Mouse (Mus musculus) forebrain, embryonic 12.5 days (tissue): ENCODE measurements around the gene Sec11a. TPM values are rescaled to one million over a fixed set of nuclear protein-coding genes. Genes with fewer than 3 reads are reported as not detected.
"Not testable (repeated sequence)": the region's sequence is repeated elsewhere in the genome, so short reads cannot be mapped to it uniquely, and the experiment has no call there.

Experiments
- ATAC-seq: fragments of 200-750 bp; cut with Nextera tagmentation; 2 replicates; pipeline ENCODE4 v1.8.0; 2017; ENCODE audit warnings: moderate TSS enrichment; ENCODE audit not compliant: low FRiP score
- H3K27ac ChIP-seq: fragments of 300-500 bp; sonication (generic); 2 replicates; pipeline ENCODE4 v1.5.1; 2016; ENCODE audit warnings: mild to moderate bottlenecking
- H3K27me3 ChIP-seq: fragments of 300-500 bp; sonication (generic); 2 replicates; pipeline ENCODE4 v1.6.1; 2016; ENCODE audit warnings: mild to moderate bottlenecking
- H3K36me3 ChIP-seq: fragments of 300-500 bp; sonication (generic); replicated peaks from 2 replicates; pipeline ENCODE4 v1.6.1; 2016; ENCODE audit warnings: mild to moderate bottlenecking
- H3K4me1 ChIP-seq: fragments of 300-500 bp; sonication (generic); 2 replicates; pipeline ENCODE4 v1.6.1; 2016
- H3K4me2 ChIP-seq: fragments of 300-500 bp; sonication (generic); 2 replicates; pipeline ENCODE4 v1.6.1; 2016; ENCODE audit warnings: mild to moderate bottlenecking, moderate library complexity
- H3K4me3 ChIP-seq: fragments of 300-500 bp; sonication (generic); replicated peaks from 2 replicates; pipeline ENCODE4 v1.5.1; 2016; ENCODE audit warnings: mild to moderate bottlenecking
- H3K9ac ChIP-seq: fragments of 300-500 bp; sonication (generic); 2 replicates; pipeline ENCODE4 v1.6.1; 2016; ENCODE audit warnings: mild to moderate bottlenecking
- H3K9me3 ChIP-seq: fragments of 300-500 bp; sonication (generic); 2 replicates; pipeline ENCODE4 v1.6.1; 2016
- WGBS: fragments of 180-500 bp; shearing (Covaris S2); methylation state at CpG from one replicate; pipeline ENCODE4 v1.1.7; 2016; 5-methylcytosine and 5-hydroxymethylcytosine counted together
- polyA plus RNA-seq: library from polyadenylated mRNA; unstranded; fragments of >200 nt; fragmentation: Nextera tagmentation; extraction: Ambion mirVana; gene quantifications from 2 replicates; pipeline ENCODE4 v1.2.1, GENCODE M21; 2016

Gene Sec11a
- polyA plus RNA-seq, 1 experiment from 2014 or later, result 169 TPM

DNA sequence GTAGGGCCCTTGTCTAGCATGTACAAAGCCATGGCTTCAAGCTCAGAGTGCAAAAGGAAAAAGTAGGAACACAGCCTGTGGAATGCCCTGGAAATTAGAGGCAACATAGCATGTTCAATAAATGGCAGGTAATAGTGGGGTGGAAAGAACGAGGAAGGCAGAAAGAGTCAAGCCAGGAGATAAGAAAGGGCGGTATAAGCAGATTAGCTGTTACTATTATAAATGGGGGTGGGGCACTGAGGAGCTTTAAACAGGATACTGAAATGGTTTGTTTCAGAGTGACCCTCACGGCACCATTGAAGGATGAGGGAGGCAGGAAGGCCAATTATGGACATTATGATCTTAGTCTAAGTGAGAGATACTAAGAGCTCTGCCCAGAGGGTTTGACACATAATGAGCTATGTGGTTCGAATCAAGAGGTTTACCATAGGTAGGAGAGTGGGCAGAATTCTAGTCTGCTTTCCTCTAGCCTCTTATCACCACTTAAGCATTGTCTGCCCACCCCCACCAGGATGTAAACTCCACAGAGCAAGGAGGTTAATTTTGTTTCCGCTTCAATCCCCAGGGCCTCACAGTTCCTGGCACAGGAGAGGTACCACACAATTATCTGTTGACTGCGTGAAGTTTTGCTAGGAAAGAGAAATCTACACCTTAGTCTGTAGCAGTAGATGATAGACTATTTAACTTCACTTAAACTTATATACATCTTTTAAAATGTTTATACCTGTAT lies 39.0 kb upstream of the Sec11a start:
- no peak overlapping the region for H3K9ac ChIP-seq
- no peak overlapping the region for H3K4me3 ChIP-seq
- ATAC-seq, result no peak
- H3K27me3 ChIP-seq, result no peaks in the 10 kb centered on the region
- no peak overlapping the region for H3K4me2 ChIP-seq
- H3K27ac ChIP-seq, result no peak overlapping the region
- H3K9me3 ChIP-seq, result no peaks in the 10 kb centered on the region
- H3K4me1 ChIP-seq, result peaks cover 6% of the 10 kb centered on the region
- H3K36me3 ChIP-seq, result no peaks in the 10 kb centered on the region
- WGBS, result 58% methylated on average over 6 of the region's 6 CpGs

DNA sequence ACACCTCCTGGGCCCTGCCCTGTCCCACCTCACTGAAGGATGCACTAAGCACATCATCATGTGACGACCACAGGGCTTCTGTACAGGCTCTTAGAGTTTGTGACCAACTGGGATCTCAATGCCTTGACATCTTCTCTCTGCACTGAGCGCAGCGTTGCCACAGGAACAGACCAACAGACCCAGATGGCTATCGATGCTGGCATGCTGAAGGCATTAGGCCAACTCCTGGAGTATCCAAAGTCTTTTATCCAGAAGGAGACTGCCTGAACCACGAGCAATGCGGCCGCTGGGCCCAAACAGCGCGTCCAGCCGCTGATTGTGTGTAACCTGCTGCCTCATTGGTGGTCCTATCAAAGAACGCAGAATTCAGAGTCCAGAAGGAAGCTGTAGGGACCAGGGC lies 33.0 kb upstream of the Sec11a start:
- 92% methylated on average over 11 of the region's 11 CpGs for WGBS

DNA sequence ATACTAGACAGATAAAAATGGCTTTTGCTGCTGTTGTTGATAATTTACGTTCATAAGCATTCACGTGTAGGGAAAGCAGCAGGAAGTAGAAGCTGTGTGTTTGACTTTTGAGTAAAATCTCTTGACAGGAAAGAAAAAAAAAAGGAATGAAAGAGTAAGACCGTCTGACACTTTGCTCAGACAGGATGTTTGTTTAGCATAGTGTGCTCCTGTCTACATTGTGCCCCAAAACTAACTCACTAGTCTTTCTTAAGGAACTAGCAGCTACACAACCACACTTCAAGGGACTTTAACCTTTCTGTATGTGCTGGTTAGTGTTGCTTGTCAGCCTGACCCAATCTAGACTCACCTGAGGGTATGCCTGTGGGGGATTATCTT lies 26.0 kb upstream of the Sec11a start:
- not testable (repeated sequence) for ATAC-seq, H3K4me2 ChIP-seq, H3K36me3 ChIP-seq, H3K4me3 ChIP-seq, H3K9me3 ChIP-seq, H3K9ac ChIP-seq, H3K27me3 ChIP-seq, H3K4me1 ChIP-seq, H3K27ac ChIP-seq
- WGBS, result 81% methylated on average over 3 of the region's 3 CpGs

More for the DNA sequence above, 33.0 kb upstream of the Sec11a start:
- H3K4me1 ChIP-seq, result no peaks in the 10 kb centered on the region
- H3K9me3 ChIP-seq, result no peaks in the 10 kb centered on the region
- no peak overlapping the region for H3K27ac ChIP-seq
- no peak overlapping the region for H3K4me2 ChIP-seq
- no peak overlapping the region for H3K4me3 ChIP-seq
- no peak for ATAC-seq
- H3K36me3 ChIP-seq, result no peaks in the 10 kb centered on the region
- no peaks in the 10 kb centered on the region for H3K27me3 ChIP-seq
- H3K9ac ChIP-seq, result no peak overlapping the region

DNA sequence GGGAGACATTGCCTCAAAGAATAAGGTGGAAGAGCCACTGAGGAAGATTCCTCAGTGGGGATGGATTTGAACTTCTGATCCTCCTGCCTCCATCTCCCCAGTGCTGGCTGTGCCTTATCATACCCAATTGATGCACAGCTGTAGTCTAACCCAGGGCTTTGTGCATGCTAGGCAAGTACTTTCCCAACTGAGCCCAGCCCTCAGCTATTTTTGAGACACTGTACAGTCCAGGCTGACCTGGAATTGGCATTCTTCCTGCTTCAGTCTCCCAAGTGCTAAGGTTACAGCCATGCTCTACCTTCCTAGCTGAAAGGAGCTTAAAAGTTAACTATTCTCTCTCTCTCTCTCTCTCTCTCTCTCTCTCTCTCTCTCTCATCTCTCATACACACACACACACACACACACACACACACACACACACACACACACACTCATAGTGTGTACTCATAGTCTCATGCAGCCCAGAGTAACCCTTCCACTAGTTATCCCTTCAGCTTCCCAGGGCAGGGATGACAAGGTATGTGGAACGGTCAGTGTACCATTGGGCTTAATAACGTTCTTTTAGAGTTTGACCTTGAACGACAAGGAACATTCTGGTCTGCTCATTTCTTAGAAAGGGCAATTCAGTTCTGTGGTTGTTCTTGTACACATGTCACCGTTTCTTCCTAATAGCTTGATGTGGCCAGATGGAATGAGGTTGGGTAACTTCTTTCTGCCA lies 25.5 kb upstream of the Sec11a start:
- H3K9ac ChIP-seq, H3K9me3 ChIP-seq, H3K4me3 ChIP-seq, H3K4me2 ChIP-seq, H3K36me3 ChIP-seq, H3K27me3 ChIP-seq, H3K4me1 ChIP-seq, ATAC-seq, H3K27ac ChIP-seq: not testable (repeated sequence)
- 88% methylated on average over 4 of the region's 4 CpGs for WGBS

DNA sequence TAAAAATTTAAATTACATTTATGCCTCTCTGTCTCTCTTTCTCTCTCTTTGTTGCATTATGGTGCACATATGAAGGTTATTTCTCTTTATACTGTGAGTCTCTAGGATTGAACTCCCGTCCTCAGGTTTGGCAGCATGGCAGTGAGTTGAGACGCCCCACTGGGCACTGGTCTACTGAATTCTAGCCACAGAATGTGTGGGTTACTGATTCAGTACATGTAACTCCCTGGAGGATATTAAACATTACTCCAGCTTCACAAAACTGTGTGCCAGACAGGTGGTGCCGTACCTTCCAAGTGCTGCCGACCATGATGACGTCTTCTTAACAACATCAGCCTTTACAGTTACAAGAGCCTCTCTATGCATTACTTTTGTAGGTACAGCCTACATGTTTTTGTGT lies 24.5 kb upstream of the Sec11a start:
- no peak overlapping the region for H3K9ac ChIP-seq
- no peak overlapping the region for H3K4me3 ChIP-seq
- 93% methylated on average over 5 of the region's 5 CpGs for WGBS
- no peaks in the 10 kb centered on the region for H3K9me3 ChIP-seq
- no peak for ATAC-seq
- H3K27ac ChIP-seq, result no peak overlapping the region
- H3K36me3 ChIP-seq, result no peaks in the 10 kb centered on the region
- H3K27me3 ChIP-seq, result no peaks in the 10 kb centered on the region
- no peak overlapping the region for H3K4me2 ChIP-seq
- no peaks in the 10 kb centered on the region for H3K4me1 ChIP-seq

DNA sequence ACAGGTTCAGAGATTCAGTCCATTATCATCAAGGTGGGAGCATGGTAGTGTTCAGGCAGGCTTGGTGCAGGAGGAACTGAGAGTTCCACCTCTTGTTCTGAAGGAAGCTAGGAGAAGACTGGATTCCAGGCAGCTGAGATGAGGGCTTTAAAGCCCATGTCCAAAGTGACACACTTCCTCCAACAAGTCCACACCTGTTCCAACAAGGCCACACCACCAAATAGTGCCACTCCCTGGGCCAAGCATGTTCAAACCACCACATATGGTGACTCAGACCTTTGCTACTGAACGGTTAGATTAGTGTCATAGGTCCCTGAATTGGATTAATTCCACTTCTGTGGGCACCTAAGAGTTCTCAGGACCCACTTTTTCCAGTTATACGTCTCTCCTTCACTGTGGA lies 23.8 kb upstream of the Sec11a start:
- no peaks in the 10 kb centered on the region for H3K9me3 ChIP-seq
- ATAC-seq, result no peak

DNA sequence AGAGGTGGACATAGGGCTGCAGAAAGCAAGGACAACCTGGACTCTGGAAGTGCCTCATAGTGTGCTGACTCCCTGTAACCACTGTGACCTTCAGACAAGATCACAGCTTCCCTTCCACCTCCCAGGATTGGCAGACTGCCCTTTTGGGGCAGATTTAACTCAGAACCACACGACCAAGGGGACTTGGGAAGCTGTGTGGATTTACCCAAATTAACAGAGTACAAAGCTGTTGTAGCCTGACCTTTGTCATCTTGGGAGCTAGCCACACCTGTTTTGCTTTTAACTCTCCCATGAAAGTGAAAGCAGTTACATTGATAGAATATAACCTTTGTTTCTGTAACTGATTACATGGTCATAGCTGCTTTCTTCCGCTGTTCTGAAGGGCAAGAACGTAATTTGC lies 23.3 kb upstream of the Sec11a start:
- H3K27ac ChIP-seq, result no peak overlapping the region

More for the DNA sequence above, 23.8 kb upstream of the Sec11a start:
- Histone ChIP-seq H3K27me3 (no peaks in the 10 kb centered on the region), H3K4me1 (no peaks in the 10 kb centered on the region), H3K27ac (no peak overlapping the region), H3K36me3 (no peaks in the 10 kb centered on the region), H3K9ac (no peak overlapping the region), H3K4me3 (no peak overlapping the region), H3K4me2 (no peak overlapping the region)
- WGBS, result 70% methylated on average over 2 of the region's 2 CpGs

DNA sequence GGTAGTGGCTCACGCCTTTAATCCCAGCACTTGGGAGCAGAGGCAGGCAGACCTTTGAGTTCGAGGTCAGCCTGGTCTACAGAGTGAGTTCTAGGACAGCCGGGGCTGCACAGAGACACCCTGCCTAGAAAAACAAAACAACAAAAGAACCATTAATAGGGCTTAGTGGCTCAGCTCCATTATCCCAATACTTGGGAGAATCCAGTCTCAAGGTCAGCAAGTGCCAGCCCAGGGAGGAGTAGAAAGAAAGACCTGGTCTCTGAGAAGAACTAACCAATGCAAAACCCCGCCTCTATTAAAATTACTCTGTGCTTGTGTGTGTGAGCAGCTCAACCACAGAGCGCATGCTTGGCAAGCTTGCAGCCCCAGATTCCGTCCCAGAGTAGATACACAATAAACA lies 15.2 kb upstream of the Sec11a start:
- Histone ChIP-seq H3K4me3 (no peak overlapping the region), H3K9me3 (no peaks in the 10 kb centered on the region), H3K27me3 (no peaks in the 10 kb centered on the region), H3K9ac (no peak overlapping the region), H3K4me1 (no peaks in the 10 kb centered on the region), H3K36me3 (no peaks in the 10 kb centered on the region), H3K4me2 (no peak overlapping the region), H3K27ac (no peak overlapping the region)
- ATAC-seq, result no peak
- 39% methylated on average over 6 of the region's 6 CpGs for WGBS

More for the DNA sequence above, 23.3 kb upstream of the Sec11a start:
- no peak overlapping the region for H3K4me3 ChIP-seq
- no peak overlapping the region for H3K4me2 ChIP-seq
- ATAC-seq, result no peak
- 78% methylated on average over 3 of the region's 3 CpGs for WGBS
- H3K27me3 ChIP-seq, result no peaks in the 10 kb centered on the region
- H3K4me1 ChIP-seq, result no peaks in the 10 kb centered on the region
- H3K9ac ChIP-seq, result no peak overlapping the region
- H3K36me3 ChIP-seq, result no peaks in the 10 kb centered on the region
- H3K9me3 ChIP-seq, result no peaks in the 10 kb centered on the region

DNA sequence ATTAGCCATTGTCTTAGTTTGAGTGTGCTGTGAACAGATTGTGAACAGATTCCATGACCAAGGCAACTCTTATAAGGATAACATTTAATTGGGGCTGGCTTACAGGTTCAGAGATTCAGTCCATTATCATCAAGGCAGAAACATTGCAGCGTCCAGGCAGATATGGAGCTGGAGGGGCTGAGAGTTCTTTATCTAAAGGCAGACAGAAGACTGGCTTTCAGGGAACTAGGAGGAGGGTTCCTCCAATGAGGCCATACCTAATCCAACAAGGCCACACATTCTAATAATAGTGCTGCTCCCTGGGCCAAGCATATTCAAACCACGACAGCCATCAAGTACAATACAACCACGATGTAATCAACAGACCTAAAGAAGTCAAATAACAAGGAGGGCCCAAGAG lies 11.4 kb upstream of the Sec11a start:
- ATAC-seq, result no peak
- Histone ChIP-seq H3K4me1 (no peaks in the 10 kb centered on the region), H3K27me3 (no peaks in the 10 kb centered on the region), H3K4me3 (no peak overlapping the region), H3K4me2 (no peak overlapping the region), H3K9me3 (no peaks in the 10 kb centered on the region), H3K9ac (no peak overlapping the region), H3K27ac (no peak overlapping the region), H3K36me3 (no peaks in the 10 kb centered on the region)
- 77% methylated on average over 3 of the region's 3 CpGs for WGBS

DNA sequence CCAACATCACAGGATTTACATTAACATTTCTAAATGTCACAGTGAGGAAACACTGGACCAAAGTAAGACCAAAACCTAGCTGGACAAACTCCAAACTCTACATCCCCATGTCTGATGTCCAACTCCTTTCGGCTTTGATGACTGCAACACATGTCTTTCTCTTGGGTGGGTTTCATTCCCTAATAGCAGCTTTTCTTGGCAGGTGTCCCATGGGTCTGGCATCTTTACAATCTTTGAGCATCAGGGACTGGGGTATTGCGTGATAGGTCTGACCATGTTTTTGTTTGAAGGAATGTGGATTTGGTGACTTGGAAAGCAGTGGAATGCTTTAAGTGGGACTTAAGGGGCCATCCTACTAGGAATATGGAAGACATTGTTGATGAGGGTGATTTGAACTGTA lies 9.3 kb upstream of the Sec11a start:
- ATAC-seq, result no peak
- H3K4me3 ChIP-seq, result no peak overlapping the region
- no peaks in the 10 kb centered on the region for H3K27me3 ChIP-seq
- H3K4me1 ChIP-seq, result no peaks in the 10 kb centered on the region
- no peaks in the 10 kb centered on the region for H3K36me3 ChIP-seq
- WGBS, result 80% methylated on average over 2 of the region's 2 CpGs
- no peak overlapping the region for H3K9ac ChIP-seq
- no peak overlapping the region for H3K4me2 ChIP-seq
- no peaks in the 10 kb centered on the region for H3K9me3 ChIP-seq
- no peak overlapping the region for H3K27ac ChIP-seq

DNA sequence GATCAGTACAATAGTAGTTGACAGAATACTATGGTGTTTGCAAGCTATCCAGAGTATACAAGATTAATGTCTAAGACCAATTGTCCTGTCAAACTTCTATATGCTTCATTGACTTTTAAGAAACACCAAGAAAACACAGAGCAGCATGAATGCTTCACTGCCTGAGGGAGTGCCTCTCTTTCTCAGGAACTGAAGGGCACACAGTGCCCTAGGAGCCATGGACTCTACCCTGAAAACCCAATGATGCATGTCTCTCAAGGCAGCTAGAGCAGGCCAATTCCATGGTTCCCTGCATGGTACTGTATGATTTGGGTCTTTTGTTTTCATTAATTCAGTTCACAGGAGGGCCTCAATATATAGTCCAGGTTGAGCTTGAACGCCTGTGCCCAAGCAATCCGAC lies 6.7 kb upstream of the Sec11a start:
- no peak for ATAC-seq
- Histone ChIP-seq H3K36me3 (no peaks in the 10 kb centered on the region), H3K9ac (no peak overlapping the region), H3K4me2 (no peak overlapping the region), H3K27me3 (no peaks in the 10 kb centered on the region), H3K4me1 (no peaks in the 10 kb centered on the region), H3K4me3 (no peak overlapping the region), H3K9me3 (no peaks in the 10 kb centered on the region), H3K27ac (no peak overlapping the region)
- WGBS, result 81% methylated on average over 2 of the region's 2 CpGs

DNA sequence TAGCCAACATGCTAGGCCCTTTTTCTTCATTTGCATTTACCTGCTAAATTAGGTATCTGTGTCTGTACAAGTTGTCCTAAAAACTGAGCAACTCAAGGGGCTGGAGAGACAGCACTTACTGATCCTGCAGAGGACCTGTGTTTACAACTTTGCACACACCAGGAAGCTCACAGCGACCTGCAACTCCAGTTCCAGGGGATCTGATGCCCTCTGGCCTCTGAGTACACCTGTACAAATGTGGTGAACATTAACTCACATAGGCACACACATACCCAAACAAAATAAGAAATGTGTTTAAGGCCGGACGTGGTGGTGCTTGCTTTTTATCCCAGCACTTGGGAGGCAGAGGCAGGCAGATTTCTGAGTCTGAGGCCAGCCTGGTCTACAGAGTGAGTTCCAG lies 4.6 kb upstream of the Sec11a start:
- Histone ChIP-seq H3K36me3 (no peaks in the 10 kb centered on the region), H3K4me2 (no peak overlapping the region), H3K27ac (no peak overlapping the region), H3K4me1 (0 out of 2 replicates have a peak, but pooled peaks cover 3% of the 10 kb centered on the region), H3K9me3 (no peaks in the 10 kb centered on the region), H3K27me3 (no peaks in the 10 kb centered on the region), H3K9ac (no peak overlapping the region), H3K4me3 (no peak overlapping the region)
- ATAC-seq, result no peak
- WGBS, result 65% methylated on average over 3 of the region's 3 CpGs

DNA sequence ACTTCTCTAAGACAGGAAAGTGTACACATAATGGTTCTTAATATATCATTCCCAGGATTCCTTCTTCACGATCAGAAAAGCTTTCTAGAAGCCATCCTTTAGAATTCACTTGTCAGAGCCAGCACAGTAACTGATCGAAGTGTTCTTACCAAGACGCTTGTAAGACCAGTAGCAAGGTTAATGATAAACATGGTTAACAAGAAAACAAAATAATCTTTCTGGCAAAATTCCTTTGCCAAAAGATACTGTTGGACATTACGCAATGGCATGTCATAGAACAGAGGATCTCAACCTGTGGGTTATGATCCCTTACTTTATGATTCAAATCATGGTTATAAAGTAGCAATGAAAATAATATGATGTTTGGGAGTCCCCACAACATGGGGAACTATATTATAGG lies 3.9 kb upstream of the Sec11a start:
- Histone ChIP-seq H3K9ac (no peak overlapping the region), H3K9me3 (no peaks in the 10 kb centered on the region), H3K4me2 (no peak overlapping the region), H3K4me3 (no peak overlapping the region), H3K4me1 (peaks cover 7% of the 10 kb centered on the region), H3K27ac (no peak overlapping the region), H3K27me3 (no peaks in the 10 kb centered on the region), H3K36me3 (no peaks in the 10 kb centered on the region)
- 88% methylated on average over 4 of the region's 4 CpGs for WGBS
- no peak for ATAC-seq
